Mouse (Mus musculus) c-Kit-positive CD71-negative TER-119-negative erythroid progenitor cells, embryonic 14.5 days (primary cell): ENCODE data around the gene Rcn3.
"Not testable (repeated sequence)": the region's sequence is repeated elsewhere in the genome, so short reads cannot be mapped to it uniquely, and the experiment has no call there.

Experiments
- DNase-seq: peaks from one replicate; pipeline ENCODE4 v3.0.0-alpha.2; 2013; ENCODE audit warnings: low read depth

The Rcn3 gene

GRCm38 (mm10) chr7:45124224-45125143, 32.5 kb upstream of the Rcn3 start, which contains the start of gene Rps11:
Gene Rps11, minus strand, starts transcription at chr7:45124439.
- peak; percentile 100 for DNase-seq

DNA sequence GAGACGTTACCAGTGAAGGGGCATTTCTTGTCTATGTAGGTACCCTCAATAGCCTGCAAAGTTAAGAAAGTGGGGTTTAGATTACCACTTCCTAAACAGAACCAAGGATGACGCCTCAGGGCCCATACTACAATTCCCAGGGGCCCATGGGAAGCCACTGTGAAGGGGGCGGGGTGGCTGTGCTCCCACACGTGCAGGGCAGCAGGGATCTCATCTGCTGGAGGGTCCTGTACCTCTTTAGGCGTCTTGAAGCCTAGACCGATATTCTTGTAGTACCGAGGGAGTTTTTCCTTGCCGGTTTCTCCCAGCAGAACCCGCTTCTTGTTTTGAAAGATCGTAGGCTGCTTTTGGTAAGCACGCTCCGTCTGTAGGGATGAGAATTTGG, 31.2 kb upstream of the Rcn3 start:
- no peak for DNase-seq

DNA sequence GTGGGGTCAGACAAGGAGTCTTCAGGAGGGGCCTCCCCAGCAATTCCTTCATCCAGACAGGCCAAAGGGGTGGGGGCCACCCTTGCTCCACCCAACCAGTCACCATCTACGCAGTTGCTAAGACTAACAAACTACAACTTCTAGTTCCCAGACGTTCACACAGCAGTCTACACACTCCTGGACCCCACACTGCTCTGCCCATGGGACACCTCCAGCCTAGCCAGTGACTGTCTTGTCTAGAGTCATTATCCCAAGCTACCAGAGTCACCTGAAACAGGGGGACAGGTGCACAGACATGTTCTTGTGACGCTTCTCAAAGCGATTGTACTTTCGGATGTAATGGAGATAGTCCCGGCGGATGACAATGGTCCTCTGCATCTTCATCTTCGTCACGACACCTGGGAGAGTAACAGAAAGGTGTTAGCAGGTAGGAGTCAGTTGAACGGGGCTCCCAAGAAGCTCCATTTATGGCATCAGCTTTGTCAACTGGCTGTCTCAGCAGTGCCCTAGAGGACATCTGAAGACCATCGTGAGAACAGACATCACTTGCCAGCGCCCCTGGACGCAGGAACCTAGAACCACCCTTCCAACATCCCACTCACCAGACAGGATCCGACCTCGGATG, 30.7 kb upstream of the Rcn3 start:
- DNase-seq = no peak

GRCm38 (mm10) chr7:45121966-45122365, 29.9 kb upstream of the Rcn3 start:
- DNase-seq = no peak

- no peak for DNase-seq
Measured at GRCm38 (mm10) chr7:45121404-45121803, 29.4 kb upstream of the Rcn3 start.

DNA sequence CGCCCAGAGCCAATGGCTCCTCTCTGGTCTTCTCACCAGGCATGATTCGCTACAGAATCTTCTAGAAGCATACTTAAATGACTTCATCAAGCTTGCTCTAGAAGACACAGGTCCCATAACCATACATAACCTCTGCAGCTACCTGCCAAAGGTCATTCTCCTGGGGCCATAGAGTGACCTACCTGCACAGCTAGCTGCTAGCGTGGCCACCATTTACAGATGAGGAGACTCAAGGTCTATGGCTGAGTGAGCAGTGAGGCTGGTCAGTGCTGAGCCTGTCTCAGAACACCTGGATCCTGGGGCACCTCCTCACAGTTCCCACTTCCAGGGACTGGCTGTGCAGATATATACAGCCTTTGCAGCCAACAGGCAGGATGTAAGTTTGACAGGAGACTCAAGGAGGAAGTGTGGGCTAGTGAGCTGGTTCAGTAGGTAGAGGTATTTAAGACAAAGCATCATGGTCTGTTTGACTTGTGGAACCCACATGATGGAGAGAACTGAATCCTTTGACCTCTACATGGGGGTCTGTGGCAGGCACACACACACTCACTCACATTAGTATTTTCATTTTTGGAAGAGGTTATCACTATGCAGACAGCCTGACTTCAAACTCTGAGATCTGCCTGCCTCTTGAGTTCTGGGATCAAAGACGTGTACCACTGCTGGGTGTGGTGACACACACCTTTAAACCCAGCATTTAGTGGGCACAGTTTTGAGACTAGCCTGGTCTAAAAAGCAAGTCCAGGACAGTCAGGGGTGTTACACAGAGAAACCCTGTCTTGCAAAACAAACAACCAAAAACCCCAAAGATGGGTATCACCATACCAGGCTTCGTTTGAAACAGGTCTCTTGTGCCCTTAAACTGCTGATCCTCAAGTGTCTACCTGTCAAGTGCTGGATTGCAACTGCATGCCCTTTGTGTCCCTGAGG, 28.0 kb upstream of the Rcn3 start:
- no peak for DNase-seq

GRCm38 (mm10) chr7:45118336-45118735, 26.3 kb upstream of the Rcn3 start:
- DNase-seq = no peak

DNA sequence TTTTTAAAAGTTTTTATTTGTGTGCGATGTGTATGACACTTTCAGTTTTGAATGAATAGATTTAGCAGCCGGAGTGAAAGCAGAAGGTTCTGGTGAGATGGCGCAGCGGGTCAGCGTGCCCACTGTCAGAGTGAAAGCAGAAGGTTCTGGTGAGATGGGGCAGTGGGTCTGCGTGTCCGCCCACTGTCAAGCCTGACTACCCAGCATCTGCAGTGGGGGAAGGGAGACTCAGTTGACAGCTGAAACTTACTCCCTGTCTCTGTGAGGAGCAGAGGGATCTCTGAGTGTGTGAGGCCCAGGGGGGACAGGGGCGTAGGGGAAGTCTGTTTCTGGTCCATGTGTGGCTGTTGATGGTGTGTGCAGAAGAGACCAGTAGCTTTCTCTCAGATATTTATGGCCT, 25.5 kb upstream of the Rcn3 start:
- no peak for DNase-seq

DNA sequence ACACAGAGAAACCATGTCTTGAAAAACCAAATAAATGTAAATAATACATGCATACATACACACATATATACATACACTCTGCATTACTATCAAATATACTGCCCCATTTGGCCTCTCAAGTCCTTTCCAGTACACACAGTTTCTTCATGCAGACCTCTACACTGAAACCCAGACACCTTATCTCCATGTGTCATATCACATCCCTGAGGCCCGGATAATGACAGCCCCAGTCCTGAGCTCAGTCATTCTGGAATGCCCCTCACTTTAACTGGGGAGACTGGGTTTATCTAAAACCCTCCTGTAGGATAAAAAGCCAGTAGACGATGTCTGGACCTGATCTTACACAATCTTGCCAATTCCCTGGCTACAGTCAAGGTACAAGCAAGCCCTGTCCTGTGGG, 21.5 kb upstream of the Rcn3 start:
- no peak for DNase-seq

DNA sequence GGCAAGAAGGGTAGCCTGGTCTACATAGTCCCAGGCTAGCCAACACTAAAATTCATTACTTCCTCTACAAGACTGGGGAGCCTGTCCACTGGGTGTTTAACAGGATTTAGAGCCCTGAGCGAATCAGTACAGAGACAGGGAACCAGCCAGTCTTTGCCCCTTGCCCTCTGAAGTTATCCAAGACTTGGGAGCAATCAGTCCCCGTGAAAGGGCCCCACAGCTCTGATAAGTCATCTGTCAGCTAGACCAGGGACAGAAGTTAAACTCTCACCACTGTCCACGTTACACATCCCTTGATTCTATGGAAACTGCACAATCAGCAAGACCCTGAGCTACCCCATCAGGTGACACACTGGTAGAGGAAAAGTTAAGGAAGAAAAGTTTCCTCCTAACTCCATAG, 20.5 kb upstream of the Rcn3 start:
- no peak for DNase-seq

- DNase-seq = no peak
Measured at GRCm38 (mm10) chr7:45111940-45112339, 19.9 kb upstream of the Rcn3 start.

DNA sequence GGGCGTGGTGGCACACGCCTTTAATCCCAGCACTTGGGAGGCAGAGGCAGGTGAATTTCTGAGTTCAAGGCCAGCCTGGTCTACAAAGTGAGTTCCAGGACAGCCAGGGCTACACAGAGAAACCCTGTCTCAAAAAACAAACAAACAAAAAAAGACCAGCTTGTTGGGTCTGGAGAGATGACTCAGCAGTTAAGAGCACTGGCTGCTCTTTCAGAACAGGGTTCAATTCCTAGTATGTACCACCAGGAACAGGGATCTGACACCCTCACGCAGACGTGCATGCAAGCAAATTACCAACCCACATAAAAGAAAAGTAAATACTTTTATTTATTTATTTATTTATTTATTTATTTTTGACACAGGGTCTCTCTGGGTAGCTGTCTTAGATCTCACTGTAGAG, 18.1 kb upstream of the Rcn3 start:
- DNase-seq = not testable (repeated sequence)

DNA sequence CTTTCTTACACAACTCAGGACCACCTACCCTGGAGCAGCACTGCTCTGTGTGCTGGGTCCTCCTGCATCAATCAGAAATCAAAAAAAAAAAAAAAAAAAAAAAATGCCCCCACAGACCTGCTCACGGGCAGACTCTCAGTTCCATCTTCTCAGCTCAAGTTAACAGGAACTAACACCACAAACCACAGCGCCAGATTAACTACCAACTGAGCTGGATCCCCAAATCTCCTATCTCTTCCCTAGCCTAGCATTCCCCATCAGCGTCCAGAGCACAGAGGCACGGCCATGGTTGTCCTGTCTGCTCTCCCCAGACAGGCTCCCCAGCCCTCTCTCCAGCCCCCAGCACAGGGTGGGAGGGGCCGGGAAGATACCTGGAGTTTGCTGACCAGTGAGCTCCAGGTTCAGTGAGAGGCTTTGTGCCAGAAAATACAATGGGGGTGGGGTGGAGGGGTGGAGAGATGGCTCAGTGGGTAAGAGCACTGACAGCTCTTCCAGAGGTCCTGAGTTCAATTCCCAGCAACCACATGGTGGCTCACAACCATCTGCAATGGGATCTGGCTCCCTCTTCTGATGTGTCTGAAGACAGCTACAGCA, 15.1 kb upstream of the Rcn3 start:
- no peak for DNase-seq

GRCm38 (mm10) chr7:45106441-45106840, 14.4 kb upstream of the Rcn3 start:
- DNase-seq = no peak

DNA sequence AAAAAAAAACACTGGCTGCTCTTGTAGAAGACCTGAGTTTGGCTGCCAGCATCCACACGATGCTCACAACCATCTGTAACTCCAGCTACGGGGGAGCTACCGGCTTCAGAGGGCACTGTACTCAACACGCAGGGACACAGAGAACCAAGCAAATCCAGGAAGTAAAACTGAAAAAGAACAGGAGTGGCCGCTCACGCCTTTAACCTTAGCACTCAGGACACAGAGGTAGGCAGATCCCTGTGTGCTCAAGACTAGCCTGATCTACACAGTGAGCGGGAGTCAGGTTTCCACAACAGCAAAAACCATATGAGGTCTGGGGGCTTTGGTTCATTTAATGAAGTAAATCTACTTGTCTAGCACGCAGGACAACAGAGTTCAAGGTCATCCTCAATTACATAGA, 13.5 kb upstream of the Rcn3 start:
- no peak for DNase-seq

DNA sequence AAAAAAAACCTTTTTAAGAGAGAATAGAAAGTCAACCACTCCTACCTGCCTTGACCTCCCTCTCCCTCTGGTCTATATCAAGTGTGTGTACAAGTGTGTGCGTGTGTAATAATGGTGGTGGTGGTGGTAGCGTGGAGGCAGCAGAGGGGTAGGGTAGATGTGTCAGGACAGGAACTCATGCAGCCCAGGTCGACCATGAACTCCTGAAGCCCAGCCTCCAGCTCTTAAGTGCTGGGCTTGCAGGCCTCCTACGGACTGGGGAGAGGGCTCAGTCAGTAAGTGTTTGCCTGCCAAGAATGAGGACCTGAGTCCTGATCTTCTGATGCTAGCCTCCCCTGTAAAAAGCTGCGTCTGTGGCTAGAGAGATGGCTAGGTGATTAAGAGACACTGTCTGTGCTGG, 12.9 kb upstream of the Rcn3 start:
- no peak for DNase-seq

DNA sequence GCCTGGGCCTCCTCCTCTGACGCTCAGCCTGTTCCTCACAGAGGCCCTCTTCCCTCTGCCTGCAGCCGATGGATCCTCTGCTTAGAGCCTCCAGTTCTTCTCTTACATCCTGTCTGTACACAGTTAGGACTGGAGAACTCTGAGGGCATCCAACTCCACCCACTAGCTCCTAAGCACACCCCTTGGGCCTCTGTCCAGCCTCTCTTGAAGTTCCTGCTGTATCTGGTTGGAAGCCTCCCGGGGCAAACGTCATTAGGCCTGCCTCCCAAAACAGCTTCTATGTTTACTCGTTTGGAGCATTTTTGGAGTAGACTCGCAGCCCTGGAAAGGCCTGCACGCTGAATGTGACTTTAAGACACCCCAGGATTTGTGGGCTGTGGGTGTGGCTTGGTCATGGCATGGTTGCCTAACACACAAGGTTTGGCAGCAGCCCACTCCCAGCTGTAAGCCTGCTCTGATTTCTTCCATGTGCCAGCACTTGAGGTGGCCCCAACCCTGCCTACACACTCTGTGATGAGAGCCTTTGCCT, 11.7 kb upstream of the Rcn3 start, which contains the start of gene Fcgrt:
Gene Fcgrt, minus strand, starts transcription at position 200 of the 529 bp plus-strand sequence.
- DNase-seq = no peak

DNA sequence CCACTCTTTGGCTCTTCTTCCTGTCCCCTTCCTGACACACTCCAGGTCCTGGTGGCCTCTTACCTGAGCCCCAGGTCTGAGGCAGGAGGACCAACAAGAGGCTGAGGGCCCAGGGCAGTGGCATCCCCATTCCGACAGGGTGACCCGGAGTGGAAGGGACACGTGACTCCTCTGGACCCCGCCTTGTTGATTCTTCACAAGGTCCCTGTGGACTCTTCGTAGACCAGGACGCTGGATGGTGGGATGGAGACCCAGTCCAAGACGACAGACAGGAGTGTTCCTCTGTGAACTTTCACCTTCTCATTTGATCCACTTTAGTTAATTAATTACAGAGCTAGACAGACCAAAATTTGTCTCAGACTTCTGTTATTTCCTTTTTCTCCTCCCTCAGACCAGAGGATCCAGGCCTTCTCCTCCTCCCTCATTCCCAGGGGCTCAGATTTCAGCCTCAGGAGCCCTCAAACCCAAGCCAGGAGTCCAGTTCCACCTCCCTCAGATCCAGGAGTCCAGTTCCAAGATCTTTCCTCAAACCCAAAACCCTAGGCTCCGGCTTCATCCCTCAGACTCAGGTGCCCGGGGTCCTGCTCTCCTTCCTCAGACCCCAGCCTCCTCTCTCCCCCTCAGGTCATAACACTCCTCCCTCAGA, 11.0 kb upstream of the Rcn3 start:
- no peak for DNase-seq

DNA sequence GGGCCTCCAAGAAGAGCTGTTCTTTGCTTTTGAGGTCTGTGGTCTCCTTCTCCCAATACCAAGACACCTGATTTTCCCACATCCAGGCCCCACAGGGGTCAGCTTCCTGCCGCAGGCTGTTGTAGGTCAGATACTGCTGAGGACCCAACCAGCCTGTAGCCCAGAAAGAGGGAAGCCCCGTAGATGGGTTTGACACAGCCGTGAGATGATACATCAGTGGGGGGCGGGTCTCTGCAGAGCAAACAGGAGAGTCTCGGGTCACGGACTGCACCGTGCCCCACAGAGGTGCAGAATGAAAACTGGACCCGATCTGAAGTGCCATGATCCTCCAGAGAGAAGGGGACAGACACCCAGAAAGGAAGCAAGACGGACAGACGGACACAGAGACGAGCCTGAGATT, 10.4 kb upstream of the Rcn3 start:
- DNase-seq = no peak

GRCm38 (mm10) chr7:45100046-45100445, 8.0 kb upstream of the Rcn3 start:
- DNase-seq = no peak

DNA sequence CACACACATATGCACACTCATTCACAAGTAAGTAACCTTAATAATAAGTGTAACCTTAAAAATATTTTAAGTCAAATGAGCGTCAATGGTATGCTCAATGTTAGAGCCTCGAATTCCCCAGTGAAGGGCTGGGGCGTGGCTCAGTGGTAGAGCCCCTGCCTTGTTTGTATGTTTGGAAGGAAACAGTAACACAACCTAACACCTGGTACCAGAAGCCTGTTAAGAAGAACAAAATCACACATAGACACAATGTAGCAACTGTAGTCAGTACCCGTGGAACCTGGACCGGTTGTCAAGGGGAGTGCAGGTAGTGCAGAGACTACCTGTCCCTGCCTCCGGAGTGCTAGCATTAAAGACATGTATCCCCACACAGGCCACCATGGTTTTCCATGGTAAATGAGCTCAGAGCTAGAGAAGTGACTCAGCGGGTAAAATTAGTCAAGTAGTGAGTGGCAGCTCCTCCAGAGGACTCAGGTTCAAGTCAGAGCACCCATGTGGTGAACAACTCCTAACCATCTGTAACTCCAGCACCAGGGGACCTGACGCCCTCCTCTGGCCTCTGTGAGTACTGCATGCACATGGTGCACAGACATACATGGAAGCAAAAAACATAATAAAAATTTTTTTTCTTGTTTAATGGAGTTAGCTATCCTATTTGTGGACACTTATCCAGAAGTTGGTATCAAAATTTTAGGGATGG, 6.7 kb upstream of the Rcn3 start:
- no peak for DNase-seq
